Mouse (Mus musculus) hematopoietic multipotent progenitor cell, adult 10-12 weeks (in vitro differentiated cells): ENCODE measurements around the gene Fgfr3. TPM values are rescaled to one million over a fixed set of nuclear protein-coding genes. Genes with fewer than 3 reads are reported as not detected.

Source experiments
- polyA plus RNA-seq: library from polyadenylated mRNA; stranded (reverse); fragments of >175 nt; gene quantifications from 2 replicates; pipeline ENCODE4 v1.2.3, GENCODE M21; 2012; ENCODE audit warnings: low replicate concordance

Gene Fgfr3
- polyA plus RNA-seq, result 0.22 and 0.28 TPM in 2 replicates

DNA sequence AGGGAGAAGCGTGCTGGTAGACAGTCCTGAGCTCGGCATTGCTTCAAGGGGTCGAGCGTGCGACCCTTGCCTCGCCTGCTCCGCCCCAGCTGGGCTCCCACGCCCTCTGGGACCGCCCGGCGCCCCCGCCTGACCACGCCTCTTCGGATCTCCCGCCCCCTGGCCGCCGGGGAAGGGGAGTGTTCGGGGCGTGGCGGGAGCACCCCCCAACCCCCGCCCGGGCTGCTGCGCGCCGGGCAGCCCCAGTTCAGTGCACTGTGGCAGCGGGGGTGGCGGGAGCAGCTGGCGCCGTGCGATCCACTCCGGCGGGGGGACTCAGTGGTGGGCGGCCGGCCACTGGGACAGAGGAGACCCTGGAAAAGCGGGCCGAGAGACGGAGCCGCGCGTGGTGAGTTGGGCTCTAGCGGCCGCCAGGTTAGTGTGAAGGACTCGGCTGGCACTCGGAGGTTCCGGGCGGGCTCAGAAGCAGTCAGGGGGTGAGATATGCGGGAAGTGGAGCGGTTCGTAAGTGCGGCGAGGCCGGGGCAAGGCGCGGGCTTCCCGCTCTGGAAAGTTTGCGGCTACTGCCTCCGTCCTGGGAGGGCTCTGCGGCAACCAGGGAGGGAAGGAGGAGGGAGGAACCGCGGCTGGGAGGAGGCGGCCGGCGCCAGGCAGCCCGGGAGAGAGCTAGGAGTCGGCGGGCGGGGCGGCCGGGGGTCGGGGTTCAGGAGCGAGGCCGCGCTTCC lies at the start of gene Fgfr3:
Gene Fgfr3, plus strand, starts transcription at position 134 of the 725 bp plus-strand sequence.

DNA sequence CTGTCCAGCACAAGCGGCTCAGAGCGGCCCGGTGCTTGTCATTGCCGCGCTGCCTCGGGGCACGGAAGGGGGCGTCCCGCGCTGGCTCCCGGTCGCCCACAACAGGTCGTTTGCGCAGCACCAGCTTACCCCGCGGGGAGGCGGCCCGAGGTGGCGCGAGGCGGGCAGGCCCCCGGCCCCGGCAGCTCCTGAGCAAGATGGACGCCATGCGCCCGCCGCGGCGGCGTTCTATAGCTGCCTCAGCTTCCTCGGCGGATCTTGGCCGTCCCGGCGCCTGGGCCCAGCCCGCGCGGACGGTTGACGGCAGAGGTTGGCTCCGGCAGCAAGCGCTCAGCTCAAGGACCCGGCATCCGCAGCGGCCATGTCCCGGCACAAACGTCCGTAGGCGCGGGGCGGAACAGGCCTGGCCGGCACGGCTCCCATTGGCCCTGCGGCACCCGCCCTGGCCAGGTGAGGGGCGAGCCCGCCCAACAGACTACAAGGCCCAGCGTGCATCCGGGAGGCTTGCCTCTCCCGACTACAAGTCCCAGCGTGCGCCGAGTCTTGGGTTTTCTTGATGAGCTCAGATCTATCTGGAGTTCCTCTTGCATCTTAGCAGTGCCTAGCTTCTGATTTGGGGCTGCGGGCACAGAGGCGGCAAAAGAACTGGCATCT lies 61.0 kb downstream of the Fgfr3 start, which contains the start of gene Letm1:
Gene Letm1, minus strand, starts transcription at position 473 of the 654 bp plus-strand sequence.

Other genes starting within 250 kb of the Fgfr3 start
- 66.3 and 109 TPM in 2 replicates for gene Fam53a, start 92.0 kb upstream of the Fgfr3 start, polyA plus RNA-seq
- gene Gm9903, start 91.7 kb upstream of the Fgfr3 start, polyA plus RNA-seq, result 0.12 TPM in 1 of 2 replicates, not detected in the other
- 78.4 and 87.1 TPM in 2 replicates for gene Slbp, start 69.1 kb upstream of the Fgfr3 start, polyA plus RNA-seq
- gene Tacc3, start 63.5 kb upstream of the Fgfr3 start, polyA plus RNA-seq, result 8.8 and 15.4 TPM in 2 replicates
- 7.5 and 13.1 TPM in 2 replicates for gene Tmem129, start 63.3 kb upstream of the Fgfr3 start, polyA plus RNA-seq
- gene Letm1, start 61.1 kb downstream of the Fgfr3 start, polyA plus RNA-seq, result 35.6 and 38.7 TPM in 2 replicates
- 2.6 and 5.2 TPM in 2 replicates for gene Nsd2, start 99.1 kb downstream of the Fgfr3 start, polyA plus RNA-seq
- gene Nelfa, start 214.7 kb downstream of the Fgfr3 start, polyA plus RNA-seq, result 16.4 and 41.6 TPM in 2 replicates